8 mouse cellular contexts compared by ENCODE assay signal in genomic region chrX:139562925-139563461, GRCm38 (mm10). TPM values are rescaled to one million over a fixed set of nuclear protein-coding genes. Genes with fewer than 3 reads are reported as not detected.
DNase-seq lines count a peak whose midpoint lies in the region; ATAC-seq lines count a peak whose summit lies in the region.

Rnf128 (plus strand) TSS chrX:139563316.

- no peaks in the 10 kb centered on the region for H3K4me1 ChIP-seq in lung, embryonic 15.5 days
- H3K4me1 ChIP-seq in kidney, embryonic 14.5 days (ENCODE audit: control insufficient read depth, insufficient read depth, low read length) = no peaks in the 10 kb centered on the region
- H3K4me1 ChIP-seq in hindbrain, embryonic 10.5 days (replicated peaks) = no peaks in the 10 kb centered on the region

- 44% methylated on average over 8 of the region's 8 CpGs for WGBS in lung, embryonic 15.5 days
- WGBS in kidney, embryonic 14.5 days = 72% methylated on average over 8 of the region's 8 CpGs
- 91% methylated on average over 8 of the region's 8 CpGs for WGBS in macrophage (ENCODE audit: missing documents)
- WGBS in hindbrain, embryonic 10.5 days = 79% methylated on average over 8 of the region's 8 CpGs

- no peak for ATAC-seq in lung, embryonic 15.5 days (ENCODE audit: borderline replicate concordance, extremely low read depth, low FRiP score, low TSS enrichment)
- ATAC-seq in kidney, embryonic 14.5 days (ENCODE audit: low FRiP score, low TSS enrichment) = no peak
- no peak for ATAC-seq in megakaryocyte progenitor cell, adult 5-6 weeks (replicated peaks; ENCODE audit: poor library complexity)

- no peak for DNase-seq in lung, postnatal 14 days
- DNase-seq in gastrocnemius, postnatal 36 days = no peak
- no peak for DNase-seq in hindbrain, embryonic 10.5 days (ENCODE audit: low spot score)
- DNase-seq in right cerebral cortex, postnatal 36 days (ENCODE audit: low spot score in 2 of 2) = no peak

- no peak within 1 kb of the TSS for H3K4me3 ChIP-seq in lung, embryonic 15.5 days
- peak within 1 kb of the TSS; percentile 9; the same call in 1 of the 2 replicates for H3K4me3 ChIP-seq in kidney, embryonic 14.5 days (ENCODE audit: low read length)
- H3K4me3 ChIP-seq in macrophage (ENCODE audit: inconsistent target) = no peak within 1 kb of the TSS
- H3K4me3 ChIP-seq in hindbrain, embryonic 10.5 days = no peak within 1 kb of the TSS

- no peaks in the 10 kb centered on the region for H3K36me3 ChIP-seq in lung, embryonic 15.5 days
- no peaks in the 10 kb centered on the region for H3K36me3 ChIP-seq in kidney, embryonic 14.5 days (ENCODE audit: control insufficient read depth, insufficient read depth, low read length)
- no peaks in the 10 kb centered on the region for H3K36me3 ChIP-seq in macrophage (ENCODE audit: inconsistent target)
- no peaks in the 10 kb centered on the region for H3K36me3 ChIP-seq in hindbrain, embryonic 10.5 days

- peak within 1 kb of the TSS; percentile 8; the same call in 1 of the 2 replicates for H3K4me2 ChIP-seq in lung, embryonic 15.5 days
- no peak within 1 kb of the TSS for H3K4me2 ChIP-seq in kidney, embryonic 14.5 days (replicated peaks; ENCODE audit: low read depth, low read length)

- no peaks in the 10 kb centered on the region for H3K79me2 ChIP-seq in macrophage (ENCODE audit: inconsistent target)

- intact Hi-C loops in gastrocnemius, postnatal 36 days (cut with DNase I) = no loop called here

- H3K9ac ChIP-seq in lung, embryonic 15.5 days = no peak within 1 kb of the TSS
- H3K9ac ChIP-seq in kidney, embryonic 14.5 days (ENCODE audit: low read depth, low read length) = no peak within 1 kb of the TSS

- no peak within 1 kb of the TSS for H3K27ac ChIP-seq in lung, embryonic 15.5 days
- no peak within 1 kb of the TSS for H3K27ac ChIP-seq in kidney, embryonic 14.5 days (ENCODE audit: low read depth, low read length)
- H3K27ac ChIP-seq in macrophage = no peak within 1 kb of the TSS
- no peak within 1 kb of the TSS for H3K27ac ChIP-seq in hindbrain, embryonic 10.5 days

- H3K9me3 ChIP-seq in lung, embryonic 15.5 days = no peaks in the 10 kb centered on the region
- H3K9me3 ChIP-seq in kidney, embryonic 14.5 days (ENCODE audit: control insufficient read depth, low read length) = no peaks in the 10 kb centered on the region
- H3K9me3 ChIP-seq in hindbrain, embryonic 10.5 days = no peaks in the 10 kb centered on the region

- no peaks in the 10 kb centered on the region for H3K27me3 ChIP-seq in lung, embryonic 15.5 days
- H3K27me3 ChIP-seq in kidney, embryonic 14.5 days (ENCODE audit: control insufficient read depth, insufficient read depth, low read length) = no peaks in the 10 kb centered on the region
- peaks cover 11% of the 10 kb centered on the region; the same call in 1 of the 2 replicates for H3K27me3 ChIP-seq in hindbrain, embryonic 10.5 days (ENCODE audit: insufficient read depth, poor library complexity, severe bottlenecking)

RNA-seq across cellular contexts. Expression of gene Rnf128, which starts in this region (rescaled TPM):
- 4.8 and 5.2 TPM in 2 replicates for polyA plus RNA-seq in lung, embryonic 15.5 days (2015; fragmentation: Nextera tagmentation; extraction: Ambion mirVana)
- 10 to 100 TPM; 15.0 to 16.9 TPM for total RNA-seq in gastrocnemius, postnatal 36 days (2021)
- 27.7 and 31.3 TPM in 2 replicates for polyA plus RNA-seq in kidney, embryonic 14.5 days (2014; fragmentation: Nextera tagmentation; extraction: Ambion mirVana)
- 10 to 100 TPM in 5 of 26 experiments, 1 to 10 TPM in 20, under 1 TPM in 1; 0.84 to 13.3 (median 4.3) TPM for total RNA-seq in macrophage (2018; cell fraction: chromatin; rRNA removed)
- 100 to 1,000 TPM in 2 of 26 experiments, 10 to 100 TPM in 24; 22.8 to 110 (median 54.5) TPM for total RNA-seq in macrophage (2018; cell fraction: cytosol; rRNA removed)
- 100 to 1,000 TPM in 2 of 26 experiments, 10 to 100 TPM in 23, 1 to 10 TPM in 1; 8.9 to 150 (median 46.0) TPM for total RNA-seq in macrophage (2018; cell fraction: nucleus; rRNA removed)
- 69.1 to 171 TPM (median 128 TPM) in 3 replicates for polyA plus RNA-seq in macrophage (2018)
- 0.93 and 1.2 TPM in 2 replicates for polyA plus RNA-seq in hindbrain, embryonic 10.5 days (2016; fragmentation: Nextera tagmentation; extraction: Ambion mirVana)
- 2.0 and 2.4 TPM in 2 replicates for total RNA-seq in megakaryocyte progenitor cell, adult 5-6 weeks (2015)
- total RNA-seq in megakaryocyte progenitor cell, adult 5-6 weeks (2017) = 1.1 and 1.3 TPM in 2 replicates

Comparison
In these comparisons a context has a peak if more than half of its experiments do, and no peak if none do; other contexts are left out.
1. RNA of gene Rnf128 (total RNA-seq): 15.0 to 16.9 TPM in gastrocnemius, postnatal 36 days; 1.1 to 2.4 TPM in megakaryocyte progenitor cell, adult 5-6 weeks; every median in the first group is over 4 times any median in the second.